Mouse (Mus musculus) monocyte, adult 5-6 weeks (primary cell): Measurements from ENCODE around the gene Noxred1. TPM values are rescaled to one million over a fixed set of nuclear protein-coding genes. Genes with fewer than 3 reads are reported as not detected.
A peak's percentile ranks its signal among the peaks of the same experiment; 100 is the strongest.
"Not testable (repeated sequence)": the region's sequence is repeated elsewhere in the genome, so short reads cannot be mapped to it uniquely, and the experiment has no call there.

Experiments
- ATAC-seq: fragments of 153-309, 156-312 bp; replicated peaks from 2 replicates; pipeline ENCODE4 v1.8.0; 2017; ENCODE audit warnings: mild to moderate bottlenecking; ENCODE audit not compliant: low TSS enrichment, insufficient number of reproducible peaks, severe bottlenecking, poor library complexity, low FRiP score
- total RNA-seq: library from RNA; stranded (forward); fragments of 200-1000, 200-491, 200-594 nt; gene quantifications from 3 replicates; pipeline ENCODE4 v1.2.3, GENCODE M21; 2017

Gene Noxred1
- 0.29 to 0.86 TPM in 2 of 3 replicates, not detected in the other for total RNA-seq

DNA sequence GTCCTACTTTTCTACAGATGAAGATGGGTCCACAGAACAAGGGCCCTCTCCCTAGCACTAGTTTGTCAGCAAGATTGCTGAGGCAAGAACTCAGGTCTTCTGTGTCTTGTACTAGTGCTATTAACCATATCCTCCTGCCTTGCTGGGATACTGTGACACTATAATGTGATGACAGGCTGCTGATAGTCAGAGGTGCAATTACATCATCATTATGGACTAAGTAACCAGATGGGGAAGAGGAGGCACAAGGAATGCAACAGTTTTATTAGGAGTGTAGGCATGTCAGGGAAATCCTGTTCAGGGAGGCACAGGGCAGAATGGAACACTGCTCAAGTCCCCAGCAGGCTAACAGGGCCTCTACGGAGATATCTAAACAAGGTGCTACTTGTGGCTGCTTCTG lies at the start of gene Noxred1:
Gene Noxred1 (minus strand): TSS at position 101 of the 400 bp plus-strand sequence.
- ATAC-seq = no peak

DNA sequence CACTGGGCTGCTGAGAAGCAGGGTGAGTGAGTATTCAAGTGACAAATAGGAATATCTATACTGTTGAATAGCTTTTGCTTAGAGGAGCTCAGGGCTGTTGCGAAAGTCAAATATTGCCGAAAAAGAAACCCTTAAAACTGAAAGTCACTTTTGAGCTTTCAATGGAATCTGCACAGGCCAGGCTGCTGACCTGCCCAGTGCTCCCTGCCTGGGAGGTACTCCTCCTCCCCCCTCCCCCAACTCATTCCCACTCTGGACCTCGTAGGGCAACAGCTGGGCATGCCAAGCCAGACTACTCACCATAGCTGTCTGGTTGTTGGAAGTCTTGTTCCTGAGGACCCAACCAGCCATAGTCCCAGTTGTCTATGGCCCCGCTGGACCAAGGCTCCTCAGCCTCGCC lies 46.2 kb upstream of the Noxred1 start:
- ATAC-seq = 0 out of 2 replicates have a peak, but pooled peaks have one; percentile 34

DNA sequence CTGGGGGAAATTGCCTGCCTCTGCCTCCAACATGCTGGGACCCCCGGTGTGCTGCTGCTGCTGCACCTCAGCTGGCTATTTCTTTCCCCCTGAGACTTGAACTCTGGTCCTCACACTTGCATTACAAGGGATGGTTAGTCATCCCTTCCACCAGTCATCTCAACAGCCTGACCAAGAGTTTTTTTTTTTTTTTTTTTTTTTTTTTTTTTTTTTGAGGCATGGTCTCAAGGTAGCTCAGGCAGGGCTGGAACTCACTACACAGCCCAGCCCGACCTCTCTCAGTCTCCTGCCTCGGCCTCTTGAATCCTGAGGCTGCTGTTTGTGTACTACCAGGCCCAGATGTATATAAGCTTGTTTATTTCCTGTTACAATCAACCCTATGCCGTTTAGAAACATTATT lies 45.7 kb upstream of the Noxred1 start:
- ATAC-seq = no peak

DNA sequence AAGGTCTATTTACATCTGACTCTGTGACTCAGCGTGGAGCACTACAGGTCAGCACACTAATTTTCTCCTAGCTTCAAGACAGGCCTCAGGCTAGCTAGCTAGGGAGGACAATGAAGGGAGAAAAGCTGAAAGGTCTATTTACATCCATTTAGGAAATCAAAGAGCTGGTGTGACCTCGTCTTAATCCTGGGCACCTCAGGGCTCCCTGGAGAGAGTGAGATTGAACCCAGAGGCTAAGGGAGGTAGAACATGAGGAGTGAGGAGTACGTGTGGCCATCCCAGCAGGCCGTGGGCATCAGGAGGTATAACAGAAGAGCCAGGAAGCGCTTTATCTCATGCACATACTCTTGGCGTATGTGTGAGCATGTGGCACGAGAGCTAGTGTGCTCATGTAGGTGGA lies 45.2 kb upstream of the Noxred1 start:
- ATAC-seq = no peak

DNA sequence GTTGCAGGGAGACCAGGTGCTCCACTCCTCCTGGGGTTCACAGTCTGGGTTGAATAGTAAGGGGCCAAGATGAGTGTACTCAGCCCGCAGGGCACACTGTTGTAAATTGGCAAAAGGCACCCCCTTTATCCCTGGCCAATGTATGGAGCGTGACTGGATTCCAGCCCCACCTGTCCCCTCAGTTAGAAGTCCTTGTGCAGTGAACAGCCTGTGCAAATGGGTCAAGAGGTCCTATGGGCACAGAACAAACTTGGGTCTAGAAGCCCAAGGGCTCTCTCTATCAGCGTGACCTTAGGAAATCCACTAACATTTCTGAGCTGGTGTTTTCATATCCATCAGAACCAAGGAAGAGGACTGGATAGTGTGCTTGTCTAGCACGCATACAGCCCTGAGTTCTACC lies 44.2 kb upstream of the Noxred1 start:
- no peak for ATAC-seq

DNA sequence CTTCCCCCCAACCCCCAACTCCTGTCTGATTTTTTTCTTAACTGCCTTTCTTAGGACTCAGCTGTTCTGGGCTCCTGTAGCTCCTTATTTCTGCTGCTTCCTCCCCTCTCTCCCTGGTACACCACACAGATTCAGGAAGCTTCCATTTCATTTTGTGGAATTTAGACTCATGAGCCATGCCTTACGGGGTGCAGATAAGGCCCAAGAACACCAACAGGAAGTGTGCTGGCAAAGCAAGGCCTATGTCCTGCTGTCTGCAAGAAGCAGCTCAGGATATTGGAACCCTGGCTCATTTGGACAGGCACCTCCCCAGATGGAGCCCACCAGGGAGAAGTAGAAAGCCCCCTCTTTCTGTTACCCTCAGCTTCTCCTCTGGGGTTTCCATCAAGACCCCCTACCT lies 43.2 kb upstream of the Noxred1 start:
- ATAC-seq = no peak

DNA sequence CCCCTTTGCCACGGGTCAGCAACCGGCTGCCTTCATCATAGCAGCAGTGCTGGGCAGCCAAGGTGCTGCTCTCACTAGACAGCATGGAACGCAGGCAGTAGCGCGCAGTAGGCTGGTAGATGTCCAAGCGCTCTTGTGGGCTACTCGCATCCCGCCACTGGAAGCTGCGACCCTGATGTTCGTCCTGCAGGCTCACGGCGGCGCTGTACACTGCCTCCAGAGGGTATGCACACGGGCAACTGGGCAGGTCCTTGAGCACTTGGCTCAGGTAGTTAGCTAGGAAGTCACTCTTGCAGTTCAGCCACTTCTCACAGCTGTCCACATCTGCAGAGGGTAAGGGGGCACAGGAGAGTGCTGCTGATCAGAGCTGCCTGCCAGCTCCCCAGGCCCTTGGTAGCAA lies 41.3 kb upstream of the Noxred1 start:
- ATAC-seq = no peak

DNA sequence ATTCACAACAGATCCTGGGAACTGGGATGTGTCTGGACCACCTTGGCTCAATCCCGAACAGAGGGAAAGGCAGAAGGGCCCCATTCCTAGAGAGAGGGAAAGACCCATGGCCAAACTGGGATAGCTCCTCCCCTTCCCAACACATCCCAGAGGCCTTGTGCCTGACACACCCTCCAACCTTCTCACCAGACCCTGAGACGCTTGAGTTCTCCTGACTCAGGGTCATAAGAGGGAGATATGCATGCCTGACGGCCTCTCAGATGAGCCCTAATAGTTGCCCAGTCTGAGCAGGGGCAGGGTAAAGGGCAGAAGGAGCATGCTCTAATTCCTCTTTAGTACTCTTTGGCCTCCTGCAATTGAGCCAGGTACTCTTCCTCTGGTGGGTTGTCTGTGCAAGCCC lies 40.8 kb upstream of the Noxred1 start:
- ATAC-seq = no peak

DNA sequence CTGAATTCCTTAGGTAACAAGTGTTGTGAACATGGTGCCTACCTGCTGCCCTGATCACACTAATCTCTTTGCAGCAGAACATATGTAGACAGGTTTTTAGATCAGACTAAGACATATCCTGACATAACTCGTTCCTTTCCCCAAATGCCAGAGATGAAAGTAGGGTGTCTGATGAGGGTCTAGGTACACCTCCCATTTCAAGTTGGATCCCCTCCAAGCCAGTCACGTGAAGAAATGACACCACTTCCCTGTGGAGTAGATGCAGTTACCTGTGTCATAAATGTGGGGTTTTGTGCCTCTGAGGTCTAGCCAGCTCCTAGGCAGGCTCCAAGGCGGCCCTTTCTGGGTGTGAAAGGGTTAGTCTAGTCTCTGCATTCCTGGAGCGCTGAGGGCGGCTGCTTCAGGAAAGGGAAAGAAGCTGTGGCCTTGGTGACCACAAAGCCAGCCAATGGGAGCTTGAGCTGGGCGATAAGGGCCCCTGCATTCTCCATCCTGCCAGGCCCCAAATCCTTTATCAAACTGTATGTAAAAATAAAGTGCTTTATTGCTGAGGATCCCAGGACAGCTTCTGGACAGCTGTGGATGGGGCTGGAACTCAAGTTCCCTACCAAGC lies 39.7 kb upstream of the Noxred1 start:
- ATAC-seq = no peak

DNA sequence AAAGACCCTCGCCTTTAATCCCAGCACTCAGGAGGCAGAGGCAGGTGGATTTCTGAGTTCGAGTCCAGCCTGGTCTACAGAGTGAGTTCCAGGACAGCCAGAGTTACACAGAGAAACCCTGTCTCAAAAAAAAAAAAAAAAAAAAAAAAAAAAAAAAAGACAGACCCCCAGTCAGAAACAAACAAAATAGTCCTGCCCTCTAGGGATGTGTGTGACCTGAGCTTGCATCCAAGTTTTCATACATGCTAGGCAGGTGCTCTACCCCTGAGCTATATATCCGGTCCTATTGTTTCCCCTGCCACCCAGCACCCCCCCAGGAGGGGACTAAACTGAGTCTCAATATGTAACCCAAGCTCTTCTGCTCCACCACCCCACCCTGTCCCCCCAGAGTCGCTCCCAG lies 38.7 kb upstream of the Noxred1 start:
- ATAC-seq = not testable (repeated sequence)

DNA sequence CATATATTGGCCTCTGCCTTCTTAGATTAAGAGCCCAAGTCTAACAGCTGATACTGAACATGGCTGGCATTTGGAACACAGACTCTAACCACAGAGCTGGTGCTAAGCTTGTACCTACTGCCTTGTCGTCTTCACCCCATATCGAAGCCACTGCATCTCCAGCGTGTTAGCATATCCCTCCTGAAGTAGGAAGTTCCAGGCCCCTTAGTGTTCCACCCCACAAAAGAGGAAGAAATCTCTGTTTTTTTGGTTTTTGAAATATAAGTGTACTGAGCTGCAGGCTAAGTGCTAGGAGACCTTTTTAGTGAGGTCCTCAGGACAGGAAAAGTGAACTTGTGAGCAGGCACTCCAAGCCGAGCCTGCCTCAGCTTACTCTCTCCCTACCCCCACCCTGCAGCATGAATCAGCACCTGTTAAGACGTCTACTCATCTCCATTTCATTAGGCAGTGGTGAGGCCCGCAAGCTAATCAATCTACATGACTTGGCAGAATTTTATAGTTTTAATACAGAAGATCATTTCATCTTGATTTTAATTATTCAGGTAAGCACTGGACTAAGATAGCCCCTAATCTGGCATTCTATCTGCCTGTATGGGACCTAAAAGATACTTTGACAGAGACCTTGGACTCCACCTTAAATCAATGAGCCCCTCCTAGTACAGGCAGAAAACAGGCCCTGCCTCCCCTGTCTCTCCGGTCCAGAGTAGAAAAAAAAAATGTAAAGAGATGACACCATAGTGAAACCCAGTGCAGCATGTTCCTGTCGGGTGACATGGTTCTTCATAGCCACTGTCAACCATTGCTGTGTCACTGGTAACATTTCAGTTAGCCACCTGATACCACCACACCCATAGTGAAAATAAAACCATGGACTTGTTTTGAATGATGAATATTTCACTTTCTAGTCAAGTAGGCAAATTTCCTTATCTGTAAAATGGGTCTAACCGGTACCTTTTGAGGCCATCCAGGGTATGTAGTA lies 36.6 kb upstream of the Noxred1 start:
- ATAC-seq = peak; percentile 27; the same call in 1 of the 2 replicates

DNA sequence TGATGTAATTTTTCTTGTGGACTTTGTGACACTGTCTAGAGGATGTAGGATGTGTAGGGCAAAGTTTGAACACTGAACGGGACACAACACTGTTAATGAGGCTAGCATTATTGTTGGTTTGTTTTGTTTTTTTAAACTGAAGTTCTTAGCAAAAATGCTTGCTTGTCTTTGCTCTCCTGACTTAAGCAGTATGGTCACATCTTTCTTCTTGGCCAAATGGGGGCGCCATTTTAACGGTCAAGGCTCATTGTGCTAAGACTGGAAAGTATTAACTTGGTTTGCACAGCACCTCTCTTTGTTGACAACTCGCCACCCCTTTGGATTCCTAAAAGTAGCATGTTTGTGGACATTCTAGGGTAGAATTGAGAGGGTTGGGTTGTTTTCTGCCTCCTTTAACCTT lies 29.1 kb upstream of the Noxred1 start:
- ATAC-seq = no peak

DNA sequence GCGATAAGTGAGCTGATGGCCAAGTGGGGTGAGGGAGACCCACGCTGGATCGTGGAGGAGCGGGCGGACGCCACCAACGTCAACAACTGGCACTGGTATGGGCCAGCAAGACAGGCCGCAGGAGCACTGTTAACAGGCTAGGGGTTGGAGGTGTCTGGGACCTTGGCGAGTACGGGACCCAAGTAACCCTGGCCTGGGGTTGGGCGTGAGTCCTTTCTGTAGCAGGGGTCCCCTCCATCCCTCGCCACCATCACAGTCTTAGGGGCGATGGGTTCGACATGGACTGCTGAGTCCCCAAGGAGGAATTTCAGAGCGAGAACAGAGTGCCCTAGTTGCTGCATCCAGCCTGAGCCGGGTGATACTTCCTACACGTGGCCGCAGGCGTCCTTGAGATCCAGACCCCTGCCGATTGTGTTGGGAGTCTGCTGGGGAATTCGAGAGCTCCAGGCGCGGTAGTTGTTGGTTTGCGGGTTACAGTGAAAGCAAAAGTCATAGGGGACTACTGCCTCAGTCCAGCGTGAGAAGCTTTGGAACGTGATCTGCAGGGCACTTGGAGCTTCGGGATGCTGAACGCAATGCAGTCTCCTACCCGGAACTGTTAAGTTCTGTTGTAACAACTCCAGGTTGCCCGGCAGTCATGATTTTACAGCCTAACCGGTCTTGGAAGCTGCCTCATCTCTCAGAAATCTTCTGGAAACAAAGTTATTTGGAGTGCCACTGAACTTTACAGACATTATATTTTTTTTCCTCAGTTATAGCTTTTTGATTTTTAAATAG lies 28.5 kb upstream of the Noxred1 start:
- peak; percentile 20; the same call in 1 of the 2 replicates for ATAC-seq

DNA sequence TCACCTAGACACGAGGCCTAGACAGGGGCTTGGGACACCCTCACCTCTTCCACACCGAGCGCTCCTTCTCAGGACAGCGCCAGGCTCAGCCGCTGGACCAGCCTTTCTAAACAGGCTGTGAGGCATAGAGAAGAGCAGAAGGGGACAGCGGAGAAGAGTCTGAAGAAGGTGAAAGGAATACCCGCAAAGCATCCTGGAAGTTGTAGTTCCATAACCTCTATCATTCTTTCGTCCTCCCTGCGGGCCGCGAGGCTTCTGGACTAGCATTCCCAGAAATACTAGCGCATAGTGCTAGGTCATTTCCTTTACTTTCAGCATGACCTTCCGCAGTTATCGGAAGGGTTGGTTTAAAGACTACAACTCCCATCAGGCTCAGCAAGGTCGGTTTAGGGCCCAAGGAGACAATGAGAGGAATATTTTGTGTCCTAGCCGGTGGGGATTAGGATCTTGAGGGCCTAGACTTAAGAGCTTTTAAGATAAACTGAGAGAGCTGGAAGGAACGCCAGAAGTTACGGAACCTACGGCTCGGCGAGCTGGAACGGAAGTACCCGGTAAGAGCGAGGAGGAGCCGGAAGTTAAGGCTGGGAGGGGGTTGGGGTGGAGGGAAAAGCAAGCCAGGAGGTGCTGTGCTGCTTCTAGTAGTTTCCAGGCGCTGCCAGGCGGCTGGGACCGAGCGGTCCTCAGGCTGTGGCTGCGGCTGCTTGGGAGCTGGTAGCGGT lies 27.7 kb upstream of the Noxred1 start, which contains the start of the genes Vipas39 and Ahsa1:
Gene Vipas39 (minus strand): TSS at position 149 of the 719 bp plus-strand sequence.
Gene Ahsa1 (plus strand): TSS at position 372 of the 719 bp plus-strand sequence.
- peak; percentile 97 for ATAC-seq

DNA sequence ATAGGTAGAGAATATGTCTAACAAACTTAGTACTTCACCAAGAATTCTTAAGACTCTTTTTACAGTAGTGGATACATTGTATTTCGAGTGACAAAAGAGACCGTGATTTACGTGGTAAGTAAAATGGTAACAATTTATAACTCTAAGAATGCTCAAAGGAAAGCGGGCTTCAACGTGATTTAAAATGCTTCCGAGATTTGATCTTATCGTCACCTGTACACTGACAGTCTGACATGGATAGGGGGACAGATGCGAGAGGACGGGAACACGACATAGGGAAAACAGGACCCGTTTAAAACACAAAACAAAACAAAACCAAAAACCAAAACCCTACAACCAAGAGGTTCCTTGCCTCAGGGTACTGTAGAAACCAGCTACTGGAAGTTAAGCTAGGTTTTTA lies 26.9 kb upstream of the Noxred1 start:
- ATAC-seq = no peak

DNA sequence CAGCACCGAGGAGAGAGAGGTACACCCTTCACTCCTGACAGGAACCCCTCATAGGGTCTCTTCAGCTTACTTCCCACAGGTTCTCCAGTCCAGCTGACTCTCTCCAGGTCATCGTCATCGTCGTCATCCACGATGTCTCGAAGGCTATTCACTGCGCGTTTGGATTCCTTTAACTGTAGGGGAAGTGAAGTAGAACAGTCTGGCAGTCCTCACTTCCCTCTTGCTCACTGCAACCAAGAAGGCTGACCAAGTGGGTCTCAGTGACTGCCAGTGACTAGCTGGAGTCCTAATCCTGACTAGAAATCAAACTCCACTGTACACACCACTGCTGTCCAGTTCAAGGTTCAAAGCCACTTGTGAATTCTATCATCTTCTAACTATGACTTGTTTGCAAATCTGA lies 22.0 kb upstream of the Noxred1 start:
- ATAC-seq = no peak

DNA sequence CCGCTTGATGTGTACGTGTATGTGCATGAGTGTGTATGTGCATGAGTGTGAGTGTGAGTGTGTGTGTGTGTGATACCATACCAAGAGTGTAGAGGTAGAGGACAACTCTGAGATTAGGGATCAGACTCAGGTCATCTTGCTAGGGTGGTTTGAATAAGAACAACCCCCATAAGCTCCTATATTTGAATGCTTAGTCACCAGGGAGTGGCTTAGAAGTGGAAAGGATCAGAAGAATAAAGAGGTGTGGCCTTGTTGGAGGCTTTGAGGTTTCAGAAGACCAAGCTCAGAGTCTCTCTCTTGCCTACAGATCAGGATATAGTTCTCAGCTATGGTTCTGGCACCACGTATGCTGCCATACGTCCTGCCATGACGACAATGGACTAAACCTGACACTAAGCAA lies 18.1 kb upstream of the Noxred1 start:
- ATAC-seq = no peak

DNA sequence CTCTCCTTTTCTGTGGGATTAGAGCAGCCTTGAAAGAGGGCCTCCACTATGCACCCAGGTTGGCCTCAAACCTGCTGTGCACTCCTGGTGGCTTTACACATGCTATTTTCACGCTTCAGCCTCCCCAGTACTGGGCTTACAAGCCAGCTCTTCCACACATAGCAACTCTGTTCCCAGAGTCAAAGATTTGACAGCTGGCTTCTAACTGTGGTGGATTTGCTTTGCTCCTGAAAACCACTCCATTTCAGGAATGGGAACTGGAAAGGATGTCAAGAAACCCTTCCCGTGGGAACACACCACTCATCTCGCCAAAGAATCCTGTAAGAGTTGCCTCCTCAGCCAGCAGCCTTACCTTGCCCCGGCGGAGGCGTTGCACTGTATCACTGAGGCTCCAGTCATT lies 15.3 kb upstream of the Noxred1 start:
- no peak for ATAC-seq
